Mouse (Mus musculus) NIH3T3 (cell line): ENCODE results near the gene Chmp6.

Source experiments
- DNase-seq: peaks from one replicate; pipeline ENCODE4 v3.0.0-alpha.2; 2012; ENCODE audit warnings: low read depth

The Chmp6 gene

DNA sequence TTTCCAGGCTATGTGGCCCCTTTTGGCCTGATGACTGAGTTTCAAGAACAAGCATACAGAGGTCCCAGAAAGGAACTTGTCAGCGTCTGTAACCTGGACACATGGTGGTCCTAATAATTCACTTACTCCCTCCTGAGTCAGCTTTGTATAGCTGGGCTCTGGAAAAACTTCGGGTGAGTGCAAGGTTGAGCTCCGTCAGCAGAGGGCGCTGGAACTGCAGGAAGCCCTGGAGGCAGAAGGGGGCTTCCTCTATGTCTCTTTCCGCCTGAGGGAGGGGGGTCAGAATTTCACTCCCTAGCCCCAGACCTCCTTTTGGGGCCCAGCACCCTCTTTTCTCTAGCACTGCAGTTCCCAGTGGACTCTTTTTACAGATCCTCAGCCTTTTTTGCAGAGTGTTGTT lies 3.8 kb upstream of the Chmp6 start:
- peak; percentile 85 for DNase-seq

DNA sequence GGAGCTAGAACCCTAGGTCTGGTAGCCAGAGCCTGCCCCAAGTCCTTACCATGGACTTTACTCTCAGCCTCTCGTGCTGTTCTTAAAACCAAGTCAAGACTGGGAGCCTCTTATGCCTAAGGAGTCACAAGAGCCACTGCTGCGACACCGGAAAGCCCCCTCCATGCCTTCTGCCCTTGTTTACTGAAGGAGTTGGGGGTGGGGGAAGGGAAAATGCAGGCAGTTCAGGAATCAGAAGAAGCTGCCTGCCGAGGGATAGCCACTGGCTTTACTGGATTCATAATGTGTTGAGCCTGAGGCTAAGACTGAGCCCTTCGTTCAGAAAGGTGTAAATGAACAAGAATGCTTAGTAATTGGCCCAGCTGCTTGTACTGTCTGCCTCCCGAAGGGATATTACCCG lies 396 bp upstream of the Chmp6 start:
- DNase-seq, result peak; percentile 46

DNA sequence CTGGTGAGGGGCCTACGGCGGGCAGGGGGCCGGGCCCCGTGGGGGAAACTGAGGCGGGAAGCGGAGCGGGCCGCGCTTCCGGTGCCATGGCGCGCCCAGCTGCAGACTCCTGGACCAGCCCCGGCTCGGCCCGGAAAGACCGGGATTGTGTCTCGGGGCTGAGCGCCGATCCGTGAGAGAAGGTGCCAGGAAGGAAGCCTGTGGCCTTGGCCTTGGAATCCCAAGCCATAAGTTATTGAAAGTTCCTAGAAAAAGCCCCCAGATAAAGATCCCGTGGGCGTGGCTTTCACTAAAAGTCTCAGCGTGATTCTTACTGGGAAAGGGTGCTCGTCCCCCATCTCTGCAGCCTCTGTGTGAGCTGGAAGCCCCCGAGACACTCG lies 684 bp downstream of the Chmp6 start:
- no peak for DNase-seq

DNA sequence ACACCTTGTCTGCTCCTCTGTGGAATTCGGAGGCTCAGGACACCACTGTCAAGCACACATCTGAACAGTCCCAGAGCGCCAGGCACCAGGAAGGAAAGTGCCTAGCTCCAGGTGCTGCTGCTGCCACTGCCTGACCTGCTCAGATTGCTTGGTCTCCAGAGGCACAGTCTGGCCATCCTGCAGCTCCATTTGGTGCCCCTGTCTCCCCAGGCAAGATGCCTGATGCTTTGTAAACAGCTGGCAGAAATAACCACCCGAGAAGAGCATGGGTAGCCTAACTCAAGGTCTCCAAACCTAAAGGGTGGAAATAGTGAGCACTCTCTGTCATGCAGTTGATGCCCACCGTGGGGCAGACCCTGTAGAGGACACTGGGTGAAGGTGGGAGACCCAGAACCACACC lies 1.1 kb downstream of the Chmp6 start:
- DNase-seq, result no peak

DNA sequence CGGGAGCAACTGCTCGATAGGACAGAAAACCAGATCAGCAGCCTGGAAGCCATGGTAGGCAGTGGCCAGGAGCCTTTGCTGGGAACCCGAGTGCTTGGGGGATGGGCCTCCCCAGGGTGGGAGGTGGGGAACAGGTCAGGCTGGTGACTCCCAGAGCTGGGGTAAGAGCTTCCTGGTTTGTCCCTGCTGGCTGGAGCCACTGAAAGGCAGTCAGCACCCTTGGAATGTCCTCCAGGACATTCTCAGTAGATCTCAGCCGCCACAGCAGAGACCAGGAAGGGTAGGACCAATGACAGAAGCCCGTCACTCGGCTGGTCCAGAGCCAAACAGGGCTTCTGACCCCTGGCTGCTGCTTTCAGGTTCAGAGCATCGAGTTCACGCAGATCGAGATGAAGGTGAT lies 2.4 kb downstream of the Chmp6 start:
- DNase-seq, result no peak

DNA sequence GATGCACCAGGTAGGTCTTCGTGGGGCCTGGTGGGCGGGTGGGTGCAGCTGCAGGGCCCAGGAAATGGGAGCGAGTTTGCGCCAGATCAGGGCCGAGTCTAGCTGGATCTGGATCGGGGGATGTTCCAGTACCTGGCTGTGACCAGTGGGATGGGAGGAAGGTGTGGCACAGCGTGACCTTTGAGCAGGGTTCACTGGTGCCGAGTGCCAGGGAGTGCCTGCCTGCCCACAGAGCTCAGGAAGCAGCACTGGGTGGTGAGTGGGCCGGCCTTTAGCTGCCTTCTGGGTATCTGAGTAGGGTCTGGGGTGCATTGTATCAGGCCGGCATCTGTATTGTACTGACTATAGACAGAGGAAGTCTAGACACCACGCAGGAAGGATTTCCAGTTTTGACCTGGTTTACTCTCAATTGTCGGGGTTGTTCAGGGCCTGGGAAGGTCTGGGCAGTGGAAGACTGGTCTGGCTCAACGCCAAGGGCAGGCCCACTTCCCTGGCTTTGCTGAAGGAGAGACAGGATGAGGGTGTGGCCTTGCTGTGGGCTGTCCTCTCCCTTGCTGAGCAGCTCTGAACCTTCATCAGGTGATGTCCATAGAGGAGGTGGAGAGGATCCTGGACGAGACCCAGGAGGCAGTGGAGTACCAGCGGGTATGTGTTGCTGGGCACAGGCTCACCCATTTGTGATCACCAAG lies 3.0 kb downstream of the Chmp6 start:
- DNase-seq, result no peak

DNA sequence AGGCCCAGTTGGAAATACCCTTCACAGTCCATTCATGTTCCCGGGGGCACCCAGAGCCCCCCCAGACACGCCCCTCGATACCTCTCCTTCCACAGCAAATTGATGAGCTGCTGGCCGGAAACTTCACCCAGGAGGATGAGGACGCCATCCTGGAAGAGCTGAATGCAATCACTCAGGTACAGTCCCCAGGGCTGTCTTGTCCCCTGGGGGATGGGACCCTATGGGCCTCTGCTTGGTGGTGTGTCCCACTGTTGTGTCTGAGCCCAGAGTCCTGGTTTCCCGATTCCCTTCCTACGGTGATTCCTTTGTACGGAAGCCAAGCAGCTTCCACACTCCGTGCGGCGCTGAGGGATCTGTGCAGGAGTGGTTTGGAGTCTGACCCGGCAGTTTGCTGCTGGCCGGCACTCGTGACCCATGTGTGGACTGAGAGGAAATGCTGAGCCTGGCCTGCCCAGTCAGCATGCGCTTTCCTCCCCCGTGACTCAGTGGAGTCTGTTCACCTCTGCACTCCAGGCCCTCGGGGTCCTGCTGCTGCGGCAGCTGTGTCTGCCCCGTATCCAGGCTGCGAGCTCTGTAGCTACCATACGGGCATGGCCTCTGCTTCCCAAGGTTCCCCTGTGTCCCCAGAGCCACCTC lies 3.7 kb downstream of the Chmp6 start:
- DNase-seq, result no peak

DNA sequence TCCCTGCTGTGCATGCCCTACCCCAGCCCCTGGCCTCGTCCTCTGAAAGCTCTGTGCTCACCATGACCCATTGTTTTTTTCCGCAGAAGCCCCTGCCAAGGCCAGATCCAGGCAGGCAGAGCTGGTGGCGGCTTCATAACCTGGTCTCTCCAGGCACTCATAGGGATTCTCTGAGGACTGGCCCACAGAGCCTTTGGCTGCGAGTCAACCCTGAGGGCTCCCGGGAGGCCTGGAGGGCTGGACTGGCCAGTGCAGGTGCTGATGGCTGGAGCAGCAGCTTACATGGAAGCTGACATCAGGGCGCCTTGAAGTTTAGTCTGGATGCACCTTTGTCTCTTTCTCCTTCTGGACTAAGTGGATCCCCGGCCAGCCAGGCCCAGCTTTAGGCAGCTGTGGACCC lies 5.3 kb downstream of the Chmp6 start:
- no peak for DNase-seq

DNA sequence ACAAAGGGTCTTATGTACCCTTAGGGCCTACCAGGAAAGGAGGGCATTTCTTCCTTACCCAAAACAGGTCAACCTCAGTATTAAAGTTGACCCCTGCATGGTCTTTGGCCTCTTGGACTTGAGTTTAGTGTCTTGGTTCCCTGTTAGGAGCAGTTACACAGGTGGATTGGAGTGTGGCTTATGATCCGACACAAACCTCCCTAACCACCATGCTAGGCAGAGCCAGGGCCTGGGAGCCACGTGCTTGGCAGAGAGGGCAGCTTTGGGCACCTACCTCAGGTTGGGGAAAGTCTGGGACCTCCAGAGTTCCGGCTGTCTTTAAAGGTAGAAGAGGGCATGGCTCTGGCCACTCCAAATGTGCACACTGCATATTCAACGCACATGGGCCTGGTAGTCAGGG lies 6.2 kb downstream of the Chmp6 start:
- no peak for DNase-seq

DNA sequence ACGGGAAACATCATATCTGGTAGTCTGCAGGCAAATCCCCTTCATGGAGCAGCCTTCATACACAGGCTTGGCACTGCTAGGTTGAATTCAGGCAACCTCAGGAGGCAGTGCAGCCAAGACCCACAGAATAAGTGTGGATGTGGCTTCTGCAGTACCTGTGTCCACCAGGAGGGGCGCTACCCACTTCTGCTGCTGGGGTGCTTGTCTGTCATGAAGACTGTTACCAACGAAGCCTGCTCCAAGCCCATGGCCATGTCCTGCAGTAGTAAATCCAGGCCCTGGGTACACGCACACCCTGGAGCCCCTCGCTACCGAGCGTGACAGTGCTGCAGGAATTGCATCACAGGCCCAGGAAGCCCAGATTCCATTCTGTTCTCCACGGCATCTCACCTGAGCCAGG lies 6.7 kb downstream of the Chmp6 start:
- DNase-seq, result peak; percentile 79

DNA sequence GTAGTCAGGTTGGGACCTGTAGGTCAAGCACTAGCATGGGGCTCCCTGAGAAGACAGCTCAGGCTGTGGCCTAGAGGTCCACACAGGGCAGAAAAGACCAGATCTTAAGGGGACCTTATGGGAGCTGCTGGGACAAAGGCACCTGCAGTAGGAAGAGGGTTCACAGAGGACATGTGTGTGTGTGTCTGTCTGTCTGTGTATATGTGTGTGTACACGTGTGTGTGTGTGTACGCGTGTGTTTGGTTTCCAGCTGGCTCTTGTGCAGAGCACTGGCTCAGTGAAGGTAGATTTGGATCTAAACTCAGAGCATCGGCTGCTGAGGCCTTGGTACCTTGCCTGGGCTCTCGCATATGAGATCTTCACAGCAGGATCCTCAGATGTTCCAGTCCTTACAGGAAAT lies 7.4 kb downstream of the Chmp6 start:
- DNase-seq, result no peak

DNA sequence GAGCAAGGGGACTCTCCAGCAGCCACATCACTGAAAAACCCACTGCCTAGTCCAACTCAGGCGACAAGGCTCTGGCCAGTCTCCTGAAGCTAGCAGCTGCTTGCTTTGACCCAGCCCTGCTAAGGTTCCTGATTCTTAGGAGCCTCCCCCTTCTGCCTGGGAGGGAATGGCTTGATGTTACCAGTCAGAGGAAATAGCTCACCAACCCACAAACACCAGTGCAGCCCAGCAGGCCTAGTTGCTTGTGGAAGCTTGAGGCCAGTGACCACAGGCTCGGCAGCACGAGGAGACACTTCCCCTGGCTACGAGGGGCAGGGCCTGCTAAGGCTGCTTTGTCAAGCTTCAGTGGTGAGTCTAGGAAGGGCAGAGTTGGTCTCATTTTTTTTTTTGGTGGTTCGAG lies 11.9 kb downstream of the Chmp6 start:
- DNase-seq, result no peak

DNA sequence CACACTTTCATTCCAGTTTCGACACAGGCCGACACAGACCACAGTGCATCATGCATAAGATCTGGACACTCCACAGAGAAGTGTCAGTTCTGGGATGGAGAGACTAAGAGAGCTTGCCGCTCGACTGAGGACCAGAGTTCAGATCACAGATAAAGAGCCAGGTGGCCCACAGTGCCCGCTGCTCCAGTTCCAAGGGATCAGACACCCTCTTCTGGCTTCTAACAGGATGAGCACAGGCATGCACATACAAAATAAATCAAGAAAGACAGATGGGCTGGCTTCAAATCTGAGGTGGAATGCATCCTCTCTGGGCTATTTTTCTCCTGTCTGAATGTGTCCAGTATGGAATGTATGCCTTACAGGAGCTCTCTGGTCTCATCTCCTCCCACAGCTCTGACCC lies 13.5 kb downstream of the Chmp6 start:
- DNase-seq, result no peak

DNA sequence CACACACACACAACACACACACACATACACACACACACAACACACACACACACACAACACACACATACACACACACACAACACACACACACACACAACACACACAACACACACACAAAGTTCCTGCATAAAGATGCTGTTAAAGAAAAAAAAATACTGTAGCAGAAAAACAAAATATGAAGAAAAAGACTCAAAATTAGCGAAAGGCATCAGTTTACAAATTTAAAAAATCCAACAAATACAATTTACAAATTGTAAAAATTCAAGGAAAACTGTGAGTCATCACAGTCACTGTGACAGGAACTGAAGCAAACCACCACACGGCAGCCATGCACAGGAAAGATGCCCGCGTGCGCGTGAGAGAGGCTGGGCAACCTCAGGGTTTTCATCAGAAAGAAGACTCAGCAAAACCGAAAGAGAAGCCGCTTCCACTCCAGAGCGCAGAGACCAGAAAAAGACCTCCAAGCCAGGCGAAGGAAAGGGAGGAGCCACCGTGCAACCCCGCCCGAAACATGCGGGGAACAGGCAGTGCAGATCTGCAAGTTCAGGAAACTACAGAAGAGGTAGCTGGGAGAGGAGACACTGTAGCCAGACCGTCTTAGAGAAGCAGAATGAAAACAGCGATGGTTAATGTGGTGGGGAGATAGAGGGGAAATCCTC lies 14.9 kb downstream of the Chmp6 start:
- DNase-seq, result no peak

DNA sequence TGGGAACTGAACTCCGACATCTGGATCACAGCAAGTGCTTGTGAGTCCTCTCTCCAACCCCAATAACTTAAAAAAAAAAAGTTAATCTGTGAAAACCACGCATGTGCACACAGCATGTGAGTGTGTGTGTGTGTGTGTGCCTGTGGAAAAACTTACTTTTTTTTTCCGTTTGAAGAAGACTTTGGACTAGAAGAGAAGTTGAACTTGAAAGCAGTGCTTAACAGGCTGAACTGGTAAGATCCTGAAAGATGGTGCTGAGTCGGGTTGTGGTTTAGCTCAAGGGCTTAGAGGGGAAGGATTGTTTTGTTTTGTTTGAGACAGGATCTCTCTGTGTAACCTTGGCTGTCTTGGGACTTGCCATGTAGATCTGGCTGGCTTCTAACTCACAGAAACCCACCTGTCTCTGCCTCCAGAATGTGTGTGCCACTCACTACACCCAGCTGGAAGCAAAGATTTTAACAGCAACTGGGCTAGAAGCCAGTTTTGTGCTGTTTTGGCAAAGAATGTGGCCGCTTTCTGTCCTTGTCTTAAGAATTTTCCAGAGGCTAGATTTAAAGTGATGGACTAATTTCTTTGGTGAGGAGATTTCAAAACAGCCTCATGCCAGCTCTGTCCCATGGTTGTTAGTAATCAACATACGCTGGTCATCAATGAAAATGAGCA lies 16.5 kb downstream of the Chmp6 start:
- peak; percentile 57 for DNase-seq

DNA sequence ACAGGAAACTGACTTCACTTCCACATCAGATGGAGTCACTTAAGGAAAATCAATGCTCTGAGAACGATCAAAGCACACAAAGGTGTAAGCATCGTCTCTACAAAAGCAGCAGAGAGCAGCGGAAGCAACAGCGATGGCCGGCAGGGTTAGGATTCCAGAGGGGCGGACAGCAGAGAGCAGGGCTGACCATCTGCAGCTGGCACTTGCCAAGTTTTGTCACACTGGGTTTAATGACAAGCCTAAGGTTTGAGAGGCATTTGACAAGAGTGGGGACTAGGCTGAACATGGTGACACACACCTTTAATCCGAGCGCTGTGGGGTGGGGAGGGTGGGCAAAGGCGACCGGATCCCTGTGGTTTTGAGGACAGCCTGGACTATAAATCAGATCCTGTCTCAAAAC lies 18.6 kb downstream of the Chmp6 start:
- DNase-seq, result no peak

DNA sequence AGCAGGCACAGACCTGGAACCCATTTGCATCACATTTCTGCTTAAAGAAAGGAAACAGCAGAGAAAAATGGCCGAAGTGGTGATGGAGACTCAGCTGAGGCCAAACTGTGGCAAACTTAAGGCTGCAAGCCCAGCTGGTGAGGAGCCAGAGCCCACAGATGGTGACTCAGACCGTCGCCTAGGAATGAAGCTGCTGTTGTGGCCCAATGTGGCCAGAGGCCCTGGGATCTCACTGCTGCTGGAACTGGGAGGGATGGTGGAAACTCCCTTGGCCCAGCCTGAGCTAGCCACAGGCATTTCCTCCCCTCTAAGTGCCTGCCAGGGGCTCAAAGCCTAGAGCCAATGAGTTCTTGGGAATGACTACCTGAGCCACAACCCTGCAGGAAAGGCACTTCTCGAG lies 19.9 kb downstream of the Chmp6 start:
- peak; percentile 98 for DNase-seq

DNA sequence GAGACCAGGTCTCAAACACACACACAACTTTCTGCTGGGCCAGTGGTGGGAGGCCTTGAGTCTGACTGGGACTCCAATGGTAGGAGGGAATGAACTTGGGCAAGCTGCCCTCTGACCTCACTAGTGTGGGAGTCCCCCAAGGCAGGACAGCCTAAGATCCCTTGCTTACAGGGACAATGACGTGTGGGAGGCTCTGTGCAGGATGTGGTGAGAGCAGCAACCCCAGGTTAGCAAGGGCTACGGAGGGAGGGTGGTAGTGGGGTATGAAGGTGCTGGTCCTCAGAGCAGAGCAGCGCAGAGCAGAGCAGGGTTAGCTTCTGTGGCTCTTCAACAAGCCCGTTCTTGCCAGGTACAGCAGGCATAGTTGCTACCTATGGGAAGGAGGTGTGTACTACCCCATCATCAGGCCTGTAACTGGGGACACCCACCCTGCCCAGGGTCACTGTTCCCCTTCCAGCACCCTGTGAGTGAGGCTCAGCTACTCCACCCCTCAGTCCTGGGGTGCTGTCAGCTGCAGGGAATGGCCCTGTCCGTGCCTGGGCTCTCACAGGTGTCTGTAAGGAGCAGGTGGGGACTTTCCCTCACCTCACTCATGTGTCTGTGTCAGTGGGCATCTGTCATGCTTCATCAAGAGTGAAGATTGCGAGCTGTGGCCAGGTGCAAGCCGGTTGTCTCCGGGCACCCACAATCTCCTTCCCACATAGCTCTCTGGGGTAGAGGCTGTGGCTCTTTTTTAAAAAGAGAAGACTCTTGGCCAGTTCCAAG lies 20.8 kb downstream of the Chmp6 start:
- no peak for DNase-seq

DNA sequence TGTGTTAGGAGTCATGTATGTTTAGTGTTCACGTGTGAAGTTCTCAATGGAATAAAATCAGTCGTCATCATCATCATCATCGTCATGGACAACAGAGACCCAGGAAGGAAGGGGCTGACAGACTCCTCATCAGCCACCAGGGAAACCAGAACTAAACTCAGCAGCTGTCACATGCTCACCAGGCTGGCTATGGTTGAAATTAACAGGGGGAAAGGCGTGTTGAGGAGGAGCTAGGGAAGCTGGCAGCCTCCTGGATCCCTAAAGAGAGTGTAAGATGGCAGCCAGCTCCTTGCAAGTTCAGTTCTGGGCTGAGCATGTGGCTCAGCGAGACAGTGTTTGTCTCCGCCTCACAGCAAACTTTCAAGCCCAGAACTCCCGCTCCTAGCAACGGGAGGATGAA lies 21.5 kb downstream of the Chmp6 start:
- DNase-seq, result no peak

DNA sequence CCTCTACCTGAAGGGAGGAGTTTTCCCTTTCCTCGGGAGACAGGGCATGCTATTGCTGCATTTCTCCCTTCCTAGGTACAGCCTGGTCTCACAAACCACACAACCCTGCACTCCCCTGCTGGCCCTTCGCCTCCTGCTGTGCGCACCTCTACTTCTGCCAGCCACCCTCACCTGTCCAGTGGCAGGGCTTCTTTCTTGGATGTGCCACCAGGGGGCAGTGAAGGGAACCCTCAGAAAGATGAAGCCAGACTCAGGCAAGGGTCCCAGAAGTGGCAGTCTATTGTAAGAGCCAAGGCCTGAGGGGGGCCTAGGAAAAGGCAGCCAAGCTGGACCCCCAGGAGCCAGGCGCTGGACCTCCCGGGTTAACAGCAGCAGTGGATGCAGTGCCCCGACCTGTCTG lies 22.2 kb downstream of the Chmp6 start:
- peak; percentile 75 for DNase-seq

DNA sequence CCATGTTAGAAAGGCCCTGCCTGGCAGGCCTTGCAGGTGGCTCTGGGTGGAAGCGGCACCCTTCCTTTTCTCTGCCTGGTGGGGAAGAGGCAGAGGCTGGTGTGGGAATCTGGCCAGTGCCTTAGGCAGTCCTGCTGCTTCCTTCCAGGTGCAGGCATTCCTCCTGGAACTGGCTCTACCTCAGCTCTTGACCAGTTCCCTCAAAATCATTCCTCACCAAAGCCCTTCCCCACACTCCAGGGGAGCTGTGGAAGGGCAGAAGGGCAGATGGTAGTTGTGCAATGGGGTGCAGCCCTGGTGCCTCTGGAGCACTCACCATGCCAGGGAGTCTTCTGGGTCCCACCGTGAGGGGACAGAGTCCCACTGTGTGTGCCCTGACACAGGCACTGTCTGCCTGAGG lies 23.2 kb downstream of the Chmp6 start:
- DNase-seq, result no peak

DNA sequence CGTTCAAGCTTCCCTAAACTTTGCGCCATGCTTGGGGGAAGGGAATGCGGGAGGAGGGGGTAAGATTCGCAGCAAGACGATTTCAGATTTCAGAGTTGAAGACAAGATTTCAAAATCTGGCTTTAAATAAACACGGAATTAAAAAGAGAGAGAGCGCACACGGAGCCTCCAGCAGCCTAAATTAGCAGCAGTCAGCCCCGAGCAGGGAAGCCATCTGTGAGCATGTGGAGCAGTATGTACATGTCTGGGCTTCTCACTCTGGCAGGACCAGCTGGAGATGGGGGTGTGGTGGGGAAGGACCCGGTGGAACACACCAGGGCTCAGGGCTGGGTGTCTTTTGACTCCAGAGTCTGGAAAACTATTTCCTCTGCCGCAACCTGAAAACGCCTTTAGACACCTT lies 24.0 kb downstream of the Chmp6 start:
- no peak for DNase-seq
